Mouse (Mus musculus) heart, embryonic 10.5 days (tissue): ENCODE measurements around the gene Olfr223. TPM values are rescaled to one million over a fixed set of nuclear protein-coding genes. Genes with fewer than 3 reads are reported as not detected.
"Not testable (repeated sequence)": the region's sequence is repeated elsewhere in the genome, so short reads cannot be mapped to it uniquely, and the experiment has no call there.

Experiments used
- DNase-seq: peaks from one replicate; pipeline ENCODE4 v3.0.0-alpha.2; 2017; ENCODE audit warnings: low spot score
- H3K27ac ChIP-seq: fragments of 300-500 bp; sonication (generic); 2 replicates; pipeline ENCODE4 v1.5.1; 2016; ENCODE audit warnings: mild to moderate bottlenecking
- H3K27me3 ChIP-seq: fragments of 300-500 bp; sonication (generic); 2 replicates; pipeline ENCODE4 v1.6.1; 2016; ENCODE audit warnings: mild to moderate bottlenecking; ENCODE audit not compliant: poor library complexity, insufficient read depth, severe bottlenecking
- H3K36me3 ChIP-seq: fragments of 300-500 bp; sonication (generic); 2 replicates; pipeline ENCODE4 v1.6.1; 2016; ENCODE audit warnings: mild to moderate bottlenecking, moderate library complexity
- H3K4me1 ChIP-seq: fragments of 300-500 bp; sonication (generic); 2 replicates; pipeline ENCODE4 v1.6.1; 2016; ENCODE audit warnings: mild to moderate bottlenecking
- H3K4me3 ChIP-seq: fragments of 300-500 bp; sonication (generic); 2 replicates; pipeline ENCODE4 v1.5.1; 2016; ENCODE audit warnings: mild to moderate bottlenecking, moderate library complexity
- H3K9me3 ChIP-seq: fragments of 300-500 bp; sonication (generic); 2 replicates; pipeline ENCODE4 v1.6.1; 2016; ENCODE audit warnings: mild to moderate bottlenecking, moderate library complexity
- WGBS: fragments of 180-500 bp; shearing (Covaris S2); methylation state at CpG from one replicate; pipeline ENCODE4 v1.1.7; 2016; 5-methylcytosine and 5-hydroxymethylcytosine counted together
- polyA plus RNA-seq: library from polyadenylated mRNA; unstranded; fragments of >200 nt; fragmentation: Nextera tagmentation; extraction: Ambion mirVana; gene quantifications from 2 replicates; pipeline ENCODE4 v1.2.1, GENCODE M21; 2016

Olfr223 gene
- polyA plus RNA-seq, 1 experiment from 2014 or later = not detected

GRCm38 (mm10) chr11:59626192-59626591 lies 33.1 kb upstream of the Olfr223 start:
- WGBS = 86% methylated on average over 7 of the region's 7 CpGs
- DNase-seq = no peak
- H3K4me1 ChIP-seq = no peaks in the 10 kb centered on the region
- no peaks in the 10 kb centered on the region for H3K9me3 ChIP-seq
- H3K4me3 ChIP-seq = no peak overlapping the region
- H3K36me3 ChIP-seq = no peaks in the 10 kb centered on the region
- no peak overlapping the region for H3K27ac ChIP-seq
- H3K27me3 ChIP-seq = 0 out of 2 replicates have a peak, but pooled peaks cover 4% of the 10 kb centered on the region

DNA sequence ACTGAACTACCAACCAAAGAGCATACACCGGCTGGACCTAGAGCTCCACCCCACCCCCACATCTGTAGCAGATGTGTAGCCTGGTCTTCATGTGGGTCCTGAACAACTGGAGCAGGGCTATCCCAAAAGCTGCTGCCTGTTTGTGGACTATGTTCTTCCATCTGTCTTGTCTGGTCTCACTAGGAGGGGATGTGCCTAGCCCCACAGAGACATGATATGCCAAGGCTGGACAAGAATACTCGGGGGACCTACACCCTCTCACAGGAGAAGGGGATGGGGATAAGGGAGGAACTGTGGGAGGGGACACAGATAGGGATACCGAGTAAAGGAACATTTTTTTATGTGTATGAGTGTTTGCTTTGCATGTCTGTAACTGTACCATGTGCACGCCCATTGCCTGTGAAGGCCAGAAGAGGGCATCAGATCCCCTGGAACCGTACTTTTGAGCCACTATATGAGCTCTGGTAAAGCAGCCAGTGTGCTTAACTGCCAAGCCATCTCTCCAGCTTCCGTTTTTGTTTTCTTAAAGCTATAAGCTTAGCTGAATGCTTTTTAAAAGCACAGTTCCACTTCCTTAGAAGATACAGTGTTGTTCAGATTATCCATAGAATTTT lies 31.0 kb upstream of the Olfr223 start:
- Histone ChIP-seq H3K27me3 (0 out of 2 replicates have a peak, but pooled peaks cover 4% of the 10 kb centered on the region), H3K36me3 (no peaks in the 10 kb centered on the region), H3K27ac (no peak overlapping the region), H3K4me1 (no peaks in the 10 kb centered on the region), H3K9me3 (no peaks in the 10 kb centered on the region), H3K4me3 (no peak overlapping the region)
- 30% methylated on average over 6 of the region's 6 CpGs for WGBS
- no peak for DNase-seq

DNA sequence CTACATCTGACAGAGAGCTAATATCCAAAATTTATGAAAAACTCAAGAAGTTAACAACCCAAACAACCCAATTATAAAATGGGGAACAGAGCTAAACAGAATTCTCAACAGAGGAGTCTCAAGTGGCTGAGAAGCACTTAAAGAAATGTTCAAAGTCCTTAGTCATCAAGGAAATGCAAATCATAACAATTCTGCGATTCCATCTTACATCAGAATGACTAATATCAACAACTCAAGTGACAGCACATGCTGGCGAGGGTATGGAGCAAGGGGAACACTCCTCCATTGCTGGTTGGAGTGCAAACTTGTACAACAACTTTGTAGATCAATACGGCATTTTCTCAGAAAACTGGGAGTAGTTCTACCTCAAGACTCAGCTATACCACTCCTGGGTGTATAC lies 29.1 kb upstream of the Olfr223 start:
- Histone ChIP-seq H3K9me3 (no peaks in the 10 kb centered on the region), H3K27me3 (0 out of 2 replicates have a peak, but pooled peaks cover 4% of the 10 kb centered on the region), H3K4me3 (no peak overlapping the region), H3K27ac (no peak overlapping the region), H3K36me3 (no peaks in the 10 kb centered on the region), H3K4me1 (no peaks in the 10 kb centered on the region)
- DNase-seq = no peak
- WGBS = 74% methylated on average over 3 of the region's 3 CpGs

DNA sequence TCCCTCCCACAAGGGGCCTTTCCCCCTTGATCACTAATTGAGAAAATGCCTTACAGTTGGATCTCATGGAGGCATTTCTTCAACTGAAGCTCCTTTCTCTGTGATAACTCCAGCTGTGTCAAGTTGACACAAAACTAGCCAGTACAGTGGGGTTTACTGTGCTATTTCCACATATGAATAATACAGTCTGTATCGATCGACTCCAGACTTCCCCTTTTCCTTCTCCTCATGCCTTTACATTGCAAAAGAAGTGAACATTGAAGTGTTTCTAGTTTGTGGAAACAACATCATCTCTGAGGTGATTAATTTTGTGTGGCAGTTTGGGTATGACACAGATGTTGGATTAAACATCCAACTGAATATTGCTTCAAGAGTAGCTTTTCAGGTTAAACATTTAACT lies 23.9 kb upstream of the Olfr223 start:
- H3K4me3 ChIP-seq, H3K27me3 ChIP-seq, H3K9me3 ChIP-seq, DNase-seq, H3K4me1 ChIP-seq, H3K27ac ChIP-seq, H3K36me3 ChIP-seq: not testable (repeated sequence)
- WGBS = 91% methylated on average over 2 of the region's 2 CpGs

- WGBS = 49% methylated on average over 4 of the region's 4 CpGs
- H3K27ac ChIP-seq = no peak overlapping the region
- H3K4me3 ChIP-seq = no peak overlapping the region
- no peaks in the 10 kb centered on the region for H3K9me3 ChIP-seq
- no peaks in the 10 kb centered on the region for H3K36me3 ChIP-seq
- no peaks in the 10 kb centered on the region for H3K27me3 ChIP-seq
- no peaks in the 10 kb centered on the region for H3K4me1 ChIP-seq
- DNase-seq = no peak
Observed at GRCm38 (mm10) chr11:59614120-59614519, 21.0 kb upstream of the Olfr223 start.

DNA sequence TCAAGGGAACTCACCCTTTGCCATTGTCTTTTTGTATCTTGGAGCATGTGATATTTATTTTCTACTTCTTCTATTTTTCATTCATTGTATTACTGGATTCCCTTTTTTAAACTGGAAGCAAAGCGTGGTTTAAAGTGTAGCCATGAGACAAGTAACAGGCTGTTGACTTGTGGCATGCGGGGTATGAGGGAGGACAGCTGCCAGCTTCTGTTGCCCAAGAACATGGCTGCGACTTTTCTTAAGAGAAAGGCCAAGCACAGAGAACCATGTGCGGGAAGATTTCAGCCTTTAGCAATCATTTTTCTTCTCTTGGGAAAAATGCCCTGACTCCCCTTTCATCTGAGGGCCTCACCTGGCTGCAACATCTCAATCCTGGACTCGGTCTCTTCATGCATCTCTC lies 18.6 kb upstream of the Olfr223 start:
- H3K4me3 ChIP-seq = no peak overlapping the region
- DNase-seq = no peak
- no peaks in the 10 kb centered on the region for H3K36me3 ChIP-seq
- WGBS = 72% methylated on average over 5 of the region's 5 CpGs
- no peak overlapping the region for H3K27ac ChIP-seq
- H3K27me3 ChIP-seq = no peaks in the 10 kb centered on the region
- H3K9me3 ChIP-seq = no peaks in the 10 kb centered on the region
- H3K4me1 ChIP-seq = no peaks in the 10 kb centered on the region

DNA sequence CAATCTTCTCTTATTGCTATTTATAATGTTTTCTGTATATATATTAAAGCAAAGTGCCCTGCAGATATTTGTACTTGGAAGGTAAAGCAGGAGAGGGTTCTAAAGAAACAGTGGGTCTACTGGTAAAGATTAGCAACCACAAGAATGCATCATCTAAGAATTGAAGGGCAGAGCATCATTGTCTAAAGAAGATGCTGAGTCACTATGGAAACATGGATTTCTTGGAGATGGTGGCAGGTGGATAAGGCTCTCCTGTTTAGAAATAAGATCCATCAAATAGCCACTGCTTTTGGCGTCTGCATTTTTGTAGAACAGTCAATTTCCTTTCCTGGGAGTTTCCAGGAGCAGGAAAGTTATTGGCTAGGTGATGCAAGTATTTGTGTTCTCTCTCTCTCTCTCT lies 9.2 kb upstream of the Olfr223 start:
- Histone ChIP-seq H3K4me3 (no peak overlapping the region), H3K27me3 (no peaks in the 10 kb centered on the region), H3K9me3 (no peaks in the 10 kb centered on the region), H3K27ac (no peak overlapping the region), H3K4me1 (no peaks in the 10 kb centered on the region), H3K36me3 (no peaks in the 10 kb centered on the region)
- WGBS = 61% methylated on average over 1 of the region's 1 CpGs
- DNase-seq = no peak

- 78% methylated on average over 3 of the region's 3 CpGs for WGBS
- DNase-seq = no peak
- H3K36me3 ChIP-seq = no peaks in the 10 kb centered on the region
- no peaks in the 10 kb centered on the region for H3K4me1 ChIP-seq
- H3K27ac ChIP-seq = no peak overlapping the region
- H3K27me3 ChIP-seq = no peaks in the 10 kb centered on the region
- no peak overlapping the region for H3K4me3 ChIP-seq
- H3K9me3 ChIP-seq = no peaks in the 10 kb centered on the region
Observed at GRCm38 (mm10) chr11:59600872-59601271, 7.8 kb upstream of the Olfr223 start.

DNA sequence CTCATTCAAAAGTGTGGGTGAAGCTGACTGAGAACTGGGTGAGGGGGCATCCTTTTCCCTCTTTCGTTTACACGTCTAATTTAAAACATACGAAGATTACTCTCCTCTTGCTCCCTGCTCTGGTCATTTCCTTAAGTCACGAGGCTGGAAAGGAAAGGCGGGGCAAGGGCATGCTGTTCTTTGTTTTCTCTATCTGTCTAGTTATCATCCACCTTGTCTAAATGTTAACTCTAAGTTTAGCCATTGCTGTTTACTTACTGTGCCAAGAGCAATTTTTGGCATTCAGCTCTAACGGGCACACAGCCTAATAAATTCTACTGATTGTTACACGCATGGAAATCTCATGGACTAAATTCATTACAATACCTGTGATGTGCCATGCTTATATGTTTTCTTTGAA lies 6.1 kb upstream of the Olfr223 start:
- DNase-seq = no peak
- H3K4me3 ChIP-seq = no peak overlapping the region

DNA sequence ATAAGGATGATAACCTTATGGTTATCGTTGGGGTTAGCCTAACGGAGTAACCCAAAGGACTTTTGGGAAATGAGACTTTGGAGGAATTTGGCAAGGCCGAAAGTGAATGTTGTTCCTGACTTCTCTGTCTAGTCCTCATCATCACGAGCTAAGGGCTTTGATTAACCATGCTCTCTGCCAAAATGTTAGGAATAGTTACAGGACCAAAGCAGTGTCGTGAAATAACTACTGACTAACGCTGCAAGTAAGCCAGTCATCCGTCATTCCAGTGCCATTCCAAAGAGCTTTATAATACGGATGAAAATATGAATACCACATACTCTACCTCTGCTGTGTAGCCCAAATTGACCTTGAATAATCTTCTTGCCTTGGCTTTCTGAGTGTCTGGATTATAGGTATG lies 3.9 kb upstream of the Olfr223 start:
- no peaks in the 10 kb centered on the region for H3K36me3 ChIP-seq
- H3K4me3 ChIP-seq = no peak overlapping the region
- DNase-seq = no peak
- peaks cover 7% of the 10 kb centered on the region; the same call in 1 of the 2 replicates for H3K27me3 ChIP-seq
- no peaks in the 10 kb centered on the region for H3K4me1 ChIP-seq
- no peak overlapping the region for H3K27ac ChIP-seq
- no peaks in the 10 kb centered on the region for H3K9me3 ChIP-seq
- WGBS = 84% methylated on average over 8 of the region's 8 CpGs

More for the DNA sequence above, 6.1 kb upstream of the Olfr223 start:
- Histone ChIP-seq H3K27me3 (peaks cover 7% of the 10 kb centered on the region; the same call in 1 of the 2 replicates), H3K27ac (no peak overlapping the region), H3K4me1 (no peaks in the 10 kb centered on the region), H3K36me3 (no peaks in the 10 kb centered on the region), H3K9me3 (no peaks in the 10 kb centered on the region)
- 70% methylated on average over 7 of the region's 7 CpGs for WGBS

DNA sequence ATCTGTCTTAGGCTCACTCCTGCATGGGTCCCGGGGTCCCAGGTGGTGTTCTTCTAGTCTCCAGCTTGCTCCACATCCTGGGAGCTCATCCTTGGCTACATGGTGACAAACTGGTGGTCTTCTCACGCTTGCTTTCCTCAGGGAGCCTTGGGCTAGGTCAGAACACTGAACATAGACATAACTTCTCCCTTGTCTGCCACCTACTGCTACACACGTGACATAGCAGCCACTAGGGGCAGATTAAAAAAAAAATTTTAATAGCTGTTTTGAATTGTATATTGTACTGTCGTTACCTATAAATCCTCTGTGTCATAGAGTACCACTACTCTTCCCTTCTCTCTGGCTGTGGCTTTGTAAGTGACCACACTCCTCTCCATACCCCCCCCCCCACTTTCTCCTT lies 3.0 kb upstream of the Olfr223 start:
- no peaks in the 10 kb centered on the region for H3K36me3 ChIP-seq
- DNase-seq = no peak
- H3K4me1 ChIP-seq = no peaks in the 10 kb centered on the region
- WGBS = 39% methylated on average over 4 of the region's 4 CpGs
- peaks cover 7% of the 10 kb centered on the region; the same call in 1 of the 2 replicates for H3K27me3 ChIP-seq
- H3K27ac ChIP-seq = no peak overlapping the region
- no peak overlapping the region for H3K4me3 ChIP-seq
- H3K9me3 ChIP-seq = no peaks in the 10 kb centered on the region

GRCm38 (mm10) chr11:59589496-59589895 lies 3.6 kb downstream of the Olfr223 start:
- no peaks in the 10 kb centered on the region for H3K4me1 ChIP-seq
- H3K9me3 ChIP-seq = no peaks in the 10 kb centered on the region
- H3K27me3 ChIP-seq = no peaks in the 10 kb centered on the region
- no peaks in the 10 kb centered on the region for H3K36me3 ChIP-seq
- H3K4me3 ChIP-seq = no peak overlapping the region
- no peak for DNase-seq
- WGBS = 89% methylated on average over 8 of the region's 8 CpGs
- H3K27ac ChIP-seq = no peak overlapping the region

DNA sequence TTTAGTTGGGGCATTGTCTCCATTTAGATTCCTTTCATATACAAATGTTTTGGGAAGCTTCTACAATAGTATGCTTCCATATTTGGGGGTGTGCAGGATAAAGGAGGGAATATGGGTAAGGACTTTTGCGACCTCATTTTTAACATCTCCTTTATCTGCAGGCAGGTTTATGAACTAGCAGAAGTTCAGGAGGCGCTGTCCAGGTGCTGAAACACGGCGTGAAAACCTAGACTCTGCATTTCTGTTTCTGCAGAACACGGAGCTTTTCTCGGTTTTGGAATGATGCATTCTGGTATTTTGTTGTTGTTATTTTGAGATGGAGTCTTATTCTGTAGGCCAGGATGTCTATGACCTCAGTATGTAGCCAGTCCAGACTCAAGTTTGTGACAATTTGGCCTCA lies 8.6 kb downstream of the Olfr223 start:
- no peak overlapping the region for H3K4me3 ChIP-seq
- no peaks in the 10 kb centered on the region for H3K9me3 ChIP-seq
- no peaks in the 10 kb centered on the region for H3K36me3 ChIP-seq
- 33% methylated on average over 6 of the region's 6 CpGs for WGBS
- H3K27ac ChIP-seq = no peak overlapping the region
- no peak for DNase-seq
- no peaks in the 10 kb centered on the region for H3K27me3 ChIP-seq
- H3K4me1 ChIP-seq = no peaks in the 10 kb centered on the region

DNA sequence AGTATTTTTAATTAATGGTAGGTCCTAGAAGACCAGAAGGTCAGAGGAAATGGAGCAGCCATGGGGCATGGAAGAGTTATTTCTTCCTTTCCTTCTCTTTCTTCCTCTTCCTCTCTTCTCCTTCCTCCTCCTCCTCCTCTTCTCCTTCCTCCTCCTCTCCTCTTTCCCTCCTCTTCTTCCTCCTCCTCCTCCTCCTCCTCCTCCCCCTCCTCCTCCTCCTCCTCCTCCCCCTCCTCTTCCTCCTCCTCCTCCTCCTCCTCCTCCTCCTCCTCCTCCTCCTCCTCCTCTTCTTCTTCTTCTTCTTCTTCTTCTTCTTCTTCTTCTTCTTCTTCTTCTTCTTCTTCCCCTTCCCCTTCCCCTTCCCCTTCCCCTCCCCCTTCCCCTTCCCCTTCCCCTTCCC lies 17.0 kb downstream of the Olfr223 start, which contains the start of gene Olfr222:
Gene Olfr222 (minus strand): TSS at position 101 of the 400 bp plus-strand sequence.
- H3K9me3 ChIP-seq, DNase-seq, H3K4me3 ChIP-seq, H3K4me1 ChIP-seq, H3K27ac ChIP-seq, H3K36me3 ChIP-seq: not testable (repeated sequence)
- peaks cover 28% of the 10 kb centered on the region for H3K27me3 ChIP-seq
